Mouse (Mus musculus): ENCODE data around the gene Acoxl. TPM values are rescaled to one million over a fixed set of nuclear protein-coding genes. Genes with fewer than 3 reads are reported as not detected.

The Acoxl gene
- polyA plus RNA-seq, 1 experiment from 2014 or later = 0.15 TPM

DNA sequence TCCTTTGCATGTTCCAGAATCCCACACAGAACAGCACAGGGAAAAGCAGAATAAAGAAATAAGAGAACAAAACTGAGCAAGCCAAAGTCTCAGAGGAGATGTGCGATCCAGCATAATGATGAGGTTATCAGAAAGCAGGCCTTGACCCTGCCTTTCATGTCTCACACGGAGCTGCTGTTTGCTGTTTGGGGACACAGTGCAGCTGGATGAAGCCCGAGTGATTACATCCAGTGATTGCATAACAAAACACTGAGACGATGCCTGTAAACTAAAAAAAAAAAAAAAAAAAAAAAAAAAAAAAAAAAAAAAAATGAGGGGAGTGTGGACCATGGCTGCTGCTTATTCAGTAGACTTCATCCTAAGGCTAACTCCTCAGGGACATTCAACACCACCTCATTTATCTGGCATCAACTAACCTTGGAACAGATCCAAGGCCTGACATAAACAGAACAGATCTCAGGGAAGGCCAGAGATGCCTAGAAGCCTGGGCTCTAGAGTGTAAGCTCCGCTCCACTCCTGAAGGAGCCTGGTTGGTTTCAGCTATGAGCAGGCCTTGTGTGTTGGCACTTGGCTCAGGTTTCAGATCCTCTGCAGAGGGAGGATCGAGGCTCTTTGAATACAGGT, 152.3 kb downstream of the Acoxl start:
- Histone ChIP-seq H3K4me2 (ENCODE audit: low read length) (no peak overlapping the region), H3K27me3 (replicated peaks; ENCODE audit: control insufficient read depth, insufficient read depth, low read length) (no peaks in the 10 kb centered on the region), H3K9ac (ENCODE audit: low read depth, low read length) (no peak overlapping the region; the same call in 1 of the 2 replicates), H3K4me1 (ENCODE audit: control insufficient read depth, insufficient read depth, low read depth, low read length) (no peaks in the 10 kb centered on the region), H3K9me3 (ENCODE audit: control insufficient read depth, low read length) (no peaks in the 10 kb centered on the region), H3K27ac (ENCODE audit: low read depth, low read length) (no peak overlapping the region), H3K36me3 (ENCODE audit: control insufficient read depth, insufficient read depth, low read length) (no peaks in the 10 kb centered on the region), H3K4me3 (ENCODE audit: low read length) (no peak overlapping the region)
- ATAC-seq = no peak
- WGBS = 45% methylated on average over 6 of the region's 6 CpGs

DNA sequence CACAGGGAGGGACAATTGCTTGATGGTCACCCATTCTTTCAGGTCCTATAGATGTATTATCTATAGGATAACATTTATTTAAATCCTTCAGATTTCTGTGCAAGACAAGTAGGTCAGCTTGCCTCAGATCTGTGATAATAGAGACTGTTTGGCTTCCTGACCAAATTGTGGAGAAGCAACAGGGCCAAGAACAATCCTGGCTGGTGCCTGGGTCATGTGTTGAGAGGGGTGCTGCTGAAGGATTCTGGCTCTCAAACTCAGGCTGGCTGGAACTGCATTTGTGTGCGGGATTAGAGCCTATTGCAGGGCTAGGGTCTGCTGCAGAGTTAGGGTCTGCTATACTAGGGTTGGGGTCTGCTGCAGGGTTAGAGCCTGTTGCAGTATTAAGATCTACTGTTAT, 153.0 kb downstream of the Acoxl start:
- H3K36me3 ChIP-seq (ENCODE audit: control insufficient read depth, insufficient read depth, low read length) = no peaks in the 10 kb centered on the region
- no peak overlapping the region for H3K4me3 ChIP-seq (ENCODE audit: low read length)
- H3K9me3 ChIP-seq (ENCODE audit: control insufficient read depth, low read length) = no peaks in the 10 kb centered on the region
- H3K4me2 ChIP-seq (ENCODE audit: low read length) = no peak overlapping the region
- H3K27me3 ChIP-seq (replicated peaks; ENCODE audit: control insufficient read depth, insufficient read depth, low read length) = no peaks in the 10 kb centered on the region
- no peak overlapping the region for H3K27ac ChIP-seq (ENCODE audit: low read depth, low read length)
- no peak for ATAC-seq
- H3K4me1 ChIP-seq (ENCODE audit: control insufficient read depth, insufficient read depth, low read depth, low read length) = no peaks in the 10 kb centered on the region
- no peak overlapping the region for H3K9ac ChIP-seq (ENCODE audit: low read depth, low read length)
- WGBS = 93% methylated on average over 1 of the region's 1 CpGs

DNA sequence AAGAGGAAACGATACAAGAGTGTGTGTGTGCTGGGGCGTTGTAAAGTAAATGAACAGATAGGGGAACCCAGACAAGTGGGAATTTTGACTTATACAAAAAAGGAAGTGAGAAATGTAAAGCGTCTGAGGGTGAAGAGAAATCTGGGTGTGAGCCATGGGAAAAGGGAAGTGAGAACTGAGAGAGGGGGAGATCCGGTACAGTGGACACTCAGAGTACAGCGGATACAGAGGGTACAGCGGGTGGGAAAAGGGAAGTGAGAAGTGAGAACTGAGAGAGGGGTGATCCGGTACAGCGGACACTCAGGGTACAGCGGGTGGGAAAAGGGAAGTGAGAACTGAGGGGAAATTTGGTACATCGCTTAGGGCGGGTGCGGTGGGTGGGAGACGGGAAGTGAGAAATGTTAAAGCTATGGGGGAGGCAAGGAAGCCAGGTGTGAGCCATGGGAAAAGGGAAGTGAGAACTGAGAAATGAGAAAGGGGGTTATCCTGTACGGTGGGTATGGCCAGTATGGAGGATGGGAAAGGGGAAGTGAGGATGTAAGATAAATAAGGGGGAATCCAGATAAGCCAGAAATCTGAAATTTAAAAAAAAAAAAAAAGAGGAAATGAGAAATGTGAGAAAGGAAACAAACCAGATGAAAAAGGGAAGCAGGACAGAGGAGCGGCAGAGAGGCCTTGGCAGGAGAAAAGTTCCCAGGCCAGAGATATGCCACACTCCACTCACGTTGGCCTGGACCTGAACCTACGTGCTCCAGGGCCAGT, 170.2 kb downstream of the Acoxl start:
- H3K27ac ChIP-seq (ENCODE audit: low read depth, low read length) = no peak overlapping the region
- no peak overlapping the region for H3K4me3 ChIP-seq (ENCODE audit: low read length)
- WGBS = 90% methylated on average over 17 of the region's 17 CpGs
- H3K9me3 ChIP-seq (ENCODE audit: control insufficient read depth, low read length) = no peaks in the 10 kb centered on the region
- H3K4me1 ChIP-seq (ENCODE audit: control insufficient read depth, insufficient read depth, low read depth, low read length) = no peaks in the 10 kb centered on the region
- H3K4me2 ChIP-seq (ENCODE audit: low read length) = no peak overlapping the region
- no peaks in the 10 kb centered on the region for H3K27me3 ChIP-seq (replicated peaks; ENCODE audit: control insufficient read depth, insufficient read depth, low read length)
- H3K9ac ChIP-seq (ENCODE audit: low read depth, low read length) = no peak overlapping the region
- no peak for ATAC-seq
- H3K36me3 ChIP-seq (ENCODE audit: control insufficient read depth, insufficient read depth, low read length) = no peaks in the 10 kb centered on the region

DNA sequence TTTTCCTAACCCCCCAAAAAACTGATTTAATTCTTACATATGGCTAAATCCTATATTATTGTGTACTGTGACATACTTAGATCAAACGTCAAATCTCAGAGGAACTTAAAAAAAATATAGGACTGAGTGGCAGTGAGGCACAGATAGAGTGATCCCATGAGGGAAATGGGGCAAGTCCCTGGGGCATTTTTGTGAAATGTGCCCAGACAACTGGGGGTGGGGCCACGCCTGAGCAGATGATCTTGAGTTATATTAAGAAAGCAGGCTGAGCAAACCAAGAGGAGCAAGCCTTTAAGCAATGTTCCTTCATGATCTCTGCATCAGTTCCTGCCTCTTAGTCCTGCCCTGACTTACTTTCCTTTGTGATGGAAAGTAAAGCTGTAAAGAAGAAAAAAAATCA, 175.9 kb downstream of the Acoxl start:
- WGBS = 68% methylated on average over 2 of the region's 2 CpGs
- H3K27ac ChIP-seq (ENCODE audit: low read depth, low read length) = no peak overlapping the region

DNA sequence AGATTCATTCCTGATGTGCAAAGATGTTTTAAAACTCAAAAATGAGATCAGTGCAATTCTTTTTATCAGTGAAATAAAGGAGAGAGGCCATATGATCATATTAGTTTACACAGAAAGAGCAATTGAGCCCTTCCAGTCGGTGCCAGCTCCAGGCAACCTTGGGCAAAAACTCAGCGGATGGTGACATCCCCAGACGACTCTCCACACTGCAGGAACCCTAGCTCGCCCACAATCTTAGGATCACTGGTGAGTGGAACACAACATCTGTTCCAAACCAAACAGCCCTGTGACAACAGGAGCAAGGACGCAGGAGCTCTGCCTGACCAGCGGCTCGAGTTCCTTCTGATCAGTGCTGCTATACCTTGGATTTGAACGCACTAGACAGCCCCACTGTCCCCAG, 176.9 kb downstream of the Acoxl start:
- no peaks in the 10 kb centered on the region; the same call in 1 of the 2 replicates for H3K4me1 ChIP-seq (ENCODE audit: control insufficient read depth, insufficient read depth, low read depth, low read length)
- H3K36me3 ChIP-seq (ENCODE audit: control insufficient read depth, insufficient read depth, low read length) = no peaks in the 10 kb centered on the region
- H3K27ac ChIP-seq (ENCODE audit: low read depth, low read length) = no peak overlapping the region
- H3K27me3 ChIP-seq (replicated peaks; ENCODE audit: control insufficient read depth, insufficient read depth, low read length) = no peaks in the 10 kb centered on the region
- WGBS = 86% methylated on average over 8 of the region's 8 CpGs
- ATAC-seq = no peak
- H3K9ac ChIP-seq (ENCODE audit: low read depth, low read length) = no peak overlapping the region
- no peak overlapping the region for H3K4me2 ChIP-seq (ENCODE audit: low read length)
- H3K4me3 ChIP-seq (ENCODE audit: low read length) = no peak overlapping the region
- H3K9me3 ChIP-seq (ENCODE audit: control insufficient read depth, low read length) = no peaks in the 10 kb centered on the region

More for the DNA sequence above, 175.9 kb downstream of the Acoxl start:
- Histone ChIP-seq H3K4me1 (ENCODE audit: control insufficient read depth, insufficient read depth, low read depth, low read length) (no peaks in the 10 kb centered on the region), H3K9me3 (ENCODE audit: control insufficient read depth, low read length) (no peaks in the 10 kb centered on the region), H3K4me2 (ENCODE audit: low read length) (no peak overlapping the region), H3K27me3 (replicated peaks; ENCODE audit: control insufficient read depth, insufficient read depth, low read length) (no peaks in the 10 kb centered on the region), H3K9ac (ENCODE audit: low read depth, low read length) (no peak overlapping the region), H3K36me3 (ENCODE audit: control insufficient read depth, insufficient read depth, low read length) (no peaks in the 10 kb centered on the region), H3K4me3 (ENCODE audit: low read length) (no peak overlapping the region)
- no peak for ATAC-seq

DNA sequence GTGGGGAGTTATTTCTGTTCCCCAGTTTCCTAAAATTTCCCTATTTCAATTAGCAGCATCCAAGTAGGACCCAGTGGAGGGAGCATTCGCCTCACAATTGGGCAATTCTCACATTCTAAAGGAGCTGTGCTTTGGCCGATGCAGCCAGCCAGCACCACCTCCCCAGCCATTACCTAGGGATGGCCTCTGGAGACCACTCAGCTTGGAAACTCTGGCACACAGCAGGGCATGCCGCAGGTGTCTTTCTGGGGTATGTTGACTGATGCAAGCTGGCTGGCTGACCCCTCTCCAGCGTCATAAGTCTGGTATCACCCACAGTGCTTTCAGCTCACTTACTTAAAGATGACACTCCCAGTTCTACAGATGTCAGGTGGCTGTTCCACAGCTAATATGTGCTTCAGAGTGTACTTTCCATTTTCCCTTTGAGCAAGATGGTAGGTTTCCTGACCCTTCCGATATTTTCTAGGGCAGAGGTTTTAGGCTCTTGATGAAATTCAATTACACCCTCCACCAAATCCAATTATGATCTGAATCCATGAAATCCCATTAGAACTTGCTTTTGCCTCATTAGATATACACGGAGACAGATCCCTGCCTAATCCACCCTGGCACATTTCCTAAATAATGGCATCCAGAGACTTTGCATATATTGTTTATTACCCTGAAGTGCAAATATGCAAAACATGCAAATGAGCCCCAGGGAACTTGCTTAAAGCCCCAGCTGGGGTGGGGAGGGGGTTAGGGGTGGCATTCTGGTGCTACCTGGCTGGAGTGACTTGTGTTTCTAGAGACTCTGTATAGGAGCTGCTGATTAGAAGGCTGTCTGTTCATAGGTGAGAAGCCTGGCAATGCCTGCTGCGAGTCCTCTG, 181.6 kb downstream of the Acoxl start:
- H3K27me3 ChIP-seq (replicated peaks; ENCODE audit: control insufficient read depth, insufficient read depth, low read length) = no peaks in the 10 kb centered on the region
- peak; percentile 60 for ATAC-seq
- no peak overlapping the region for H3K27ac ChIP-seq (ENCODE audit: low read depth, low read length)
- no peak overlapping the region for H3K4me2 ChIP-seq (ENCODE audit: low read length)
- 36% methylated on average over 7 of the region's 7 CpGs for WGBS
- no peak overlapping the region for H3K9ac ChIP-seq (ENCODE audit: low read depth, low read length)
- no peaks in the 10 kb centered on the region for H3K9me3 ChIP-seq (ENCODE audit: control insufficient read depth, low read length)
- no peaks in the 10 kb centered on the region; the same call in 1 of the 2 replicates for H3K4me1 ChIP-seq (ENCODE audit: control insufficient read depth, insufficient read depth, low read depth, low read length)
- no peak overlapping the region for H3K4me3 ChIP-seq (ENCODE audit: low read length)
- H3K36me3 ChIP-seq (ENCODE audit: control insufficient read depth, insufficient read depth, low read length) = no peaks in the 10 kb centered on the region

DNA sequence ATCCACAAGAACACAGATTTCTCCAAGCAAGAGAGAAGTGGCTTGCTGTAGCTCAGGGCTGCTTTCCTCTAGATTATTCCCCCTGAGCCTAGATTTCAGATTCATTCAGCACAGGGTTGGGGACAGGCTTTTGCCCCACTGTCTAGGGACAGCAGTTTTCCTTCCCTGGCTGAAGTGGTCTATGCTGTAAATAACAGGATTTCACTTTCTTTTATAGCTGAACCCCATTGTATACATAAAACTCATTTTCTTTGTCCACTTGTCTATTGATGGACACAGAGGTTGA, 182.2 kb downstream of the Acoxl start:
- H3K4me3 ChIP-seq (ENCODE audit: low read length) = no peak overlapping the region
- no peak overlapping the region for H3K4me2 ChIP-seq (ENCODE audit: low read length)
- no peak for ATAC-seq
- H3K27ac ChIP-seq (ENCODE audit: low read depth, low read length) = no peak overlapping the region
- H3K36me3 ChIP-seq (ENCODE audit: control insufficient read depth, insufficient read depth, low read length) = no peaks in the 10 kb centered on the region
- H3K9ac ChIP-seq (ENCODE audit: low read depth, low read length) = no peak overlapping the region
- no peaks in the 10 kb centered on the region for H3K9me3 ChIP-seq (ENCODE audit: control insufficient read depth, low read length)
- no peaks in the 10 kb centered on the region for H3K27me3 ChIP-seq (replicated peaks; ENCODE audit: control insufficient read depth, insufficient read depth, low read length)
- no peaks in the 10 kb centered on the region; the same call in 1 of the 2 replicates for H3K4me1 ChIP-seq (ENCODE audit: control insufficient read depth, insufficient read depth, low read depth, low read length)

DNA sequence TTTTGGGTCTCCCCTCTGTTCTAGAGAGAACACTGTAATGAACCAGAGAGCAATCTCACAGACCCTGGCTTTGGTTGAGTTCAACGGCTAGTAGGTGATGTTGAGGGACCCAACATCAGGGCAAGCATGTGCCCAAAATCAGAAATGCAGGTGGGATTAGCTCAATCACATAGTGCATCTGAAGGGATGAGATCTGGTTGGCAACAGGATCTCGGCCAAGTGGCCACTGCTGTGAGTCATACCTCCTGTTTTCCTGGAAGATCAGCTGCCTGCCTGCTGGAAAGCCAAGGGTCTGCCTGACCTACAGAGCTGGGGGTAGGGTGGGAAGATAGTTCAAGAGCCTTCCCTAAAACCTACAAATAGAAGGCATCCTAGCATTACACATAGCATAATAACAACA, 185.2 kb downstream of the Acoxl start:
- Histone ChIP-seq H3K9me3 (ENCODE audit: control insufficient read depth, low read length) (no peaks in the 10 kb centered on the region), H3K4me2 (ENCODE audit: low read length) (no peak overlapping the region), H3K36me3 (ENCODE audit: control insufficient read depth, insufficient read depth, low read length) (no peaks in the 10 kb centered on the region), H3K27ac (ENCODE audit: low read depth, low read length) (no peak overlapping the region), H3K9ac (ENCODE audit: low read depth, low read length) (no peak overlapping the region), H3K27me3 (replicated peaks; ENCODE audit: control insufficient read depth, insufficient read depth, low read length) (no peaks in the 10 kb centered on the region), H3K4me1 (ENCODE audit: control insufficient read depth, insufficient read depth, low read depth, low read length) (no peaks in the 10 kb centered on the region; the same call in 1 of the 2 replicates), H3K4me3 (ENCODE audit: low read length) (no peak overlapping the region)
- no peak for ATAC-seq
- WGBS = 89% methylated on average over 2 of the region's 2 CpGs

DNA sequence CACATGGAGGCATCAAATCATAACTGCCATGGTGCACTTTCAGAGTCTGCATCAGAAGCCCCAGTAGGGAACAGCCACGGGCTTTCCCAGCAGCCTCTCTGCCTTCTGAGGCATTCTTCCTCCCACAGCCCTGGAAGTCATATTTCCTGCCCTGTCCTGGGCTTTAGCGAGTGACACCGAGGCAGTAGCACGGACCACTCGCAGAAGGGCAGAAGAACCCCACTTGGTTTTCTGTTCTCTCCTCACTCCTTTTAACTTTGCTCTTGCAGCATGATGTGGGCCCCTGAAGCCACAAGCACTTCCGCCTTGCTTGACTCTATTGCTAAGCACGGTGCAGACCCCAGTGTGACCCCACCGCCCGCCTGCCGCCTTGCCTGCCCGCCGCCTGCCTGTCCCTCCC, 189.0 kb downstream of the Acoxl start:
- 85% methylated on average over 12 of the region's 12 CpGs for WGBS
- no peak for ATAC-seq

More for the DNA sequence above, 189.0 kb downstream of the Acoxl start:
- no peak overlapping the region for H3K27ac ChIP-seq (ENCODE audit: low read depth, low read length)
- H3K4me3 ChIP-seq (ENCODE audit: low read length) = no peak overlapping the region
- no peaks in the 10 kb centered on the region for H3K4me1 ChIP-seq (ENCODE audit: control insufficient read depth, insufficient read depth, low read depth, low read length)
- H3K9me3 ChIP-seq (ENCODE audit: control insufficient read depth, low read length) = no peaks in the 10 kb centered on the region
- no peaks in the 10 kb centered on the region for H3K36me3 ChIP-seq (ENCODE audit: control insufficient read depth, insufficient read depth, low read length)
- H3K9ac ChIP-seq (ENCODE audit: low read depth, low read length) = no peak overlapping the region
- H3K4me2 ChIP-seq (ENCODE audit: low read length) = no peak overlapping the region
- no peaks in the 10 kb centered on the region for H3K27me3 ChIP-seq (replicated peaks; ENCODE audit: control insufficient read depth, insufficient read depth, low read length)
